Mouse (Mus musculus): ENCODE data around the gene Cers3. TPM values are rescaled to one million over a fixed set of nuclear protein-coding genes. Genes with fewer than 3 reads are reported as not detected.

The Cers3 gene
- total RNA-seq (2023), result not detected

GRCm38 (mm10) chr7:66743377-66743781, at the start of gene Cers3:
Gene Cers3 (plus strand): TSS chr7:66743504.

GRCm38 (mm10) chr7:66839463-66840007, 96.2 kb downstream of the Cers3 start, which contains the start of gene Adamts17:
Gene Adamts17 (plus strand): TSS chr7:66839735.

Other genes starting within 250 kb of the Cers3 start
- gene Asb7, start 53.9 kb upstream of the Cers3 start, total RNA-seq (2023), result 10 to 100 TPM; 19.3 to 23.3 TPM
- gene Lins1, start 53.6 kb upstream of the Cers3 start, total RNA-seq (2023), result 10 to 100 TPM in 1 of 2 experiments, 1 to 10 TPM in 1; 8.7 to 10.2 TPM
- not detected for gene Adamts17, start 96.2 kb downstream of the Cers3 start, total RNA-seq (2023)

Data from B cell, adult 67 days (primary cell).